Mouse (Mus musculus): ENCODE data around the gene Cfap61.

DNA sequence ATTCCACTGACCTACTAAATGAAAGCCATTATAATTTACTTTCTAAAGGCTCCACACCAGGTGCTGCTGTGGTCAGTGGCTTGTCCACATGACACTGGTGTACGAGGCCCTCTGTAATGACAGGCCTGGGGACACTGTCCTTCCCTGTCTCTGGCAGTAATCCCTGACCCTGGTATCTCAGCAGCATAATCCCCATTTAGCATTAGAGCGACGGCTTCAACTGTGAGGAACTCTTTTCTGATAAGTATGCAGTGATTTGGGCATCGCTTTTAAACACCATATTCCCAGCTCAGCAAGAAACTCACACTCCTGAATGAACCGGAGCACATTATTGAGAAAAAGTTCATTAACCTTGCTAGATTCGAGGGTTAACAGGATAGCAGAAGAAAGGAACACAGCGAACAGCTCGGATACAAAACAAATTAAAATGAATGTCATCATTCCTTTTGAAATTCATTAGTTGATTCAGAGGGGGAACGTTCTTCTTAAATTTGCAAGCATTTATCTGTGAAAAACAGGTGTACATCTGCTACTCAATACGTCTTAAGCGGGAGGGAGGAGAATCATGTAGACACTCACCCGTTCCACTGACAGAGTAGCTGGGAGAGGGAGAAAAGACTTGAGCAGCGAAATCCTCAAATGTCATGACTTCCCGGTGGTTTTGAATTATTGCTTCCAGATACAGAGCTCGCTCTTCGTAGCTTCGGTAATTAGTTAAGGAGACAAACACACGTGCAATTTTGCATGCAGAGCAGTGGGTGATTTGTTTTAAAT lies 325.4 kb downstream of the Cfap61 start:
- TF ChIP-seq CTCF (conservative IDR thresholded peaks at IDR 0.05; ENCODE audit: low read length) (no peak), POU5F1 (IDR thresholded peaks at IDR 0.05; ENCODE audit: borderline replicate concordance, low read length) (no peak)

Data from E14TG2a.4 (cell line).